Mouse (Mus musculus) heart, embryonic 14.5 days (tissue): ENCODE data around the gene Slc35g3. TPM values are rescaled to one million over a fixed set of nuclear protein-coding genes. Genes with fewer than 3 reads are reported as not detected.

Experiments
- ATAC-seq: fragments of 200-750 bp; cut with Nextera tagmentation; 2 replicates; pipeline ENCODE4 v1.8.0; 2017; ENCODE audit warnings: low read depth, moderate TSS enrichment; ENCODE audit not compliant: insufficient number of reproducible peaks, insufficient read depth, low FRiP score
- H3K27ac ChIP-seq, 2 experiments: fragments of 200-500 bp in 1 of 2; fragments of 300-500 bp in 1 of 2; sonication (generic) in 1 of 2; replicated peaks in 1 of 2; 2 replicates each; pipeline ENCODE4 v1.5.1; 2012 to 2014; ENCODE audit warnings: low read depth in 2 of 2, low read length in 2 of 2, control low read depth in 1 of 2, mild to moderate bottlenecking in 1 of 2, mixed read lengths in 1 of 2; ENCODE audit not compliant: control insufficient read depth in 1 of 2, insufficient read depth in 1 of 2
- H3K27me3 ChIP-seq: fragments of 300-500 bp; sonication (generic); 2 replicates; pipeline ENCODE4 v1.6.1; 2014; ENCODE audit warnings: mild to moderate bottlenecking, low read length, control low read depth; ENCODE audit not compliant: control insufficient read depth, insufficient read depth
- H3K36me3 ChIP-seq: fragments of 300-500 bp; sonication (generic); 2 replicates; pipeline ENCODE4 v1.6.1; 2014; ENCODE audit warnings: mild to moderate bottlenecking, control low read depth, low read length, mixed read lengths; ENCODE audit not compliant: control insufficient read depth, insufficient read depth
- H3K4me1 ChIP-seq, 2 experiments: fragments of 200-500 bp in 1 of 2; fragments of 300-500 bp in 1 of 2; sonication (generic) in 1 of 2; 2 replicates each; pipeline ENCODE4 v1.6.1; 2012 to 2014; ENCODE audit warnings: low read length in 2 of 2, control low read depth in 1 of 2, mixed read lengths in 1 of 2; ENCODE audit not compliant: control insufficient read depth in 2 of 2, insufficient read depth in 2 of 2
- H3K4me2 ChIP-seq: fragments of 300-500 bp; sonication (generic); 2 replicates; pipeline ENCODE4 v1.6.1; 2014; ENCODE audit warnings: mild to moderate bottlenecking, low read length
- H3K4me3 ChIP-seq, 2 experiments: fragments of 200-500 bp in 1 of 2; fragments of 300-500 bp in 1 of 2; sonication (generic) in 1 of 2; 2 replicates each; pipeline ENCODE4 v1.5.1; 2012 to 2014; ENCODE audit warnings: low read length in 2 of 2, mild to moderate bottlenecking in 2 of 2, control low read depth in 1 of 2, low read depth in 1 of 2, moderate library complexity in 1 of 2; ENCODE audit not compliant: control insufficient read depth in 1 of 2, insufficient read depth in 1 of 2
- H3K9ac ChIP-seq: fragments of 300-500 bp; sonication (generic); 2 replicates; pipeline ENCODE4 v1.6.1; 2014; ENCODE audit warnings: mild to moderate bottlenecking, low read length
- H3K9me3 ChIP-seq: fragments of 300-500 bp; sonication (generic); 2 replicates; pipeline ENCODE4 v1.6.1; 2016; ENCODE audit warnings: low read length, control low read depth; ENCODE audit not compliant: control insufficient read depth
- WGBS: fragments of 180-500 bp; shearing (Covaris S2); extraction: QIAGEN DNeasy Blood & Tissue Kit; methylation state at CpG from one replicate; pipeline ENCODE4 v1.1.7; 2014; 5-methylcytosine and 5-hydroxymethylcytosine counted together
- polyA plus RNA-seq: library from polyadenylated mRNA; unstranded; fragments of >200 nt; fragmentation: Nextera tagmentation; extraction: Ambion mirVana; gene quantifications from 2 replicates; pipeline ENCODE4 v1.2.1, GENCODE M21; 2014

The Slc35g3 gene
- polyA plus RNA-seq, 1 experiment from 2014 or later: not detected

DNA sequence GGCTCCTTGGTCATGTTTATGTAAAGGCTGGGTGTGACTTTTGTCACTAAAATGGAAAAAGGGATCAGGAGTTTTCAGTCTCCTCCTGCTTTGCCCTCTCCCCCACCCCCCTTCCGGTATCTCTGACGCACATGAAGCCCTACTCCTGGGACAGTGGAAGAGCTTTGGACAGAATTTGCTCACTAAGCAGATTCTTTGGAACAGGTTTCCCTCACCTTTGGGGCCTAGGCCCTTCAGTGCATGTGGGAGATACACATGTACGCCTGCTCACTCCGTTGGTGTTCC, 5.8 kb upstream of the Slc35g3 start:
- 48% methylated on average over 4 of the region's 4 CpGs for WGBS
- Histone ChIP-seq H3K9ac (peak overlapping the region; percentile 99), H3K4me2 (peak overlapping the region; percentile 80), H3K27ac (peak overlapping the region; percentile 55 to 97; a peak in 2 of 4 replicates), H3K9me3 (no peaks in the 10 kb centered on the region), H3K4me3 (peak overlapping the region; percentile 64 to 96; a peak in 3 of 4 replicates), H3K27me3 (no peaks in the 10 kb centered on the region), H3K36me3 (no peaks in the 10 kb centered on the region), H3K4me1 (peaks cover 17 to 25% of the 10 kb centered on the region in 2 experiments)
- no peak for ATAC-seq

DNA sequence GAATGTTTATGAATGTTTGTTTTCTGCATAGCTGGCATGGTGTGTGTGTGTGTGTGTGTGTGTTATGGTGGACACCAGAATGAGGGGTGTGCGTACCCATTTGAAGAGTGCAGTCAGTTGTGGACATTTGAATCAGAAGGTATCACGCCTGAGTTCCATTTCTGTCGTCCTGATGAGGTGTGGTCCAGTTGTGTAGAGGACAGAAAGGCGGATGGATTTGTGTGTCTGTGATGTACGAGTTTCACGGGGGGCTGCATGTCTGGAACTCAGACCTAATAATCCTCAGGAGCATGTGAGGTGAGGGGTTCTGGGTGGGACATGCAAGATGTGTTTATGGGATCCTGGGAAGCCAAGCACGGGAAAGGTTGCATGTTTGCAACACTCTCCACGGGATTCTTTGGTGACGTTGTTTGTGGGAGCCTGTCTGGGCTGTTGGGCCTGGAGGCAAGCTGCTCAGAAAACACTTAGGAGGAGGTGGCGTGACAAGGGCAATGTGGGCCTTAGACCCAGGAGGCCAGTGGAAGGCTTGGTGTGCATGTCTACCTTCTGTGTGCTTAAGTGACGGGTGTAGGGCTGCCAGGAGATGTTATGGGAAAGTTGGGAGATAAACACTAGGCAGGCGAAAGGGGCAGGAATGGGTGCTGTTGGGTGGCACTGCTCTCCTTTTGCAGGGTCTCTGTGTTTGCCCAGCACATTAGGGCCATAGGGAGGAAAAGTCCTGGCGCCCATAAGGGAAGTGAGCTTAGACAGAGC, 5.3 kb upstream of the Slc35g3 start:
- Histone ChIP-seq H3K27ac (peak overlapping the region; percentile 75 to 97), H3K27me3 (no peaks in the 10 kb centered on the region), H3K36me3 (no peaks in the 10 kb centered on the region), H3K9me3 (no peaks in the 10 kb centered on the region), H3K9ac (peak overlapping the region; percentile 99), H3K4me3 (peak overlapping the region; percentile 64 to 96), H3K4me1 (peaks cover 17 to 25% of the 10 kb centered on the region in 2 experiments), H3K4me2 (peak overlapping the region; percentile 80)
- 45% methylated on average over 13 of the region's 13 CpGs for WGBS
- no peak for ATAC-seq

DNA sequence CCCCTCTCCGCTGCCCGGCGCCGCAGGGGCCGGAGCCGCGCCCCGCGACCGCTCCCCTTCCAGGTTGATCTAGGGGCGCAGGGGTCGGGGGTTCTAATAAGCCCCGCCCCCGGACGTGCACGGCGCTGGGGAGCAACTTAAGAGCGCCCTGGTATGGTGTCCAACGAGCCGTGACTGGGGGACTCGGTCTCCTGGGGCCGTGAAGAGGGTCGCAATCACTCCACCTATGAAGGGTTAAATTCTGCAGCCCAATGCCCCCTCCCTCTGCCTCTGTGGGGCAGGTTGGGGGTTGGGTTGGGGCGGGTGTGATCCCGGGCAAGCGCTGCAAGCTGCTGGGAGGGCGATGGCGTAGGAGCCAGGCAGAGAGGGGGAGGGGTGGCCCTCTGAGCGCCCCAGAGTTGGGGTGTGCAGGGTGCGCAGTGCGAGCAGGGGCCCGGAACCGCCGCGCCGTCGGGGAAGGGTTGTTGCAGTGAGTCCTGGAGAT, 4.4 kb upstream of the Slc35g3 start:
- H3K36me3 ChIP-seq: no peaks in the 10 kb centered on the region
- 0% methylated on average over 27 of the region's 37 CpGs for WGBS

DNA sequence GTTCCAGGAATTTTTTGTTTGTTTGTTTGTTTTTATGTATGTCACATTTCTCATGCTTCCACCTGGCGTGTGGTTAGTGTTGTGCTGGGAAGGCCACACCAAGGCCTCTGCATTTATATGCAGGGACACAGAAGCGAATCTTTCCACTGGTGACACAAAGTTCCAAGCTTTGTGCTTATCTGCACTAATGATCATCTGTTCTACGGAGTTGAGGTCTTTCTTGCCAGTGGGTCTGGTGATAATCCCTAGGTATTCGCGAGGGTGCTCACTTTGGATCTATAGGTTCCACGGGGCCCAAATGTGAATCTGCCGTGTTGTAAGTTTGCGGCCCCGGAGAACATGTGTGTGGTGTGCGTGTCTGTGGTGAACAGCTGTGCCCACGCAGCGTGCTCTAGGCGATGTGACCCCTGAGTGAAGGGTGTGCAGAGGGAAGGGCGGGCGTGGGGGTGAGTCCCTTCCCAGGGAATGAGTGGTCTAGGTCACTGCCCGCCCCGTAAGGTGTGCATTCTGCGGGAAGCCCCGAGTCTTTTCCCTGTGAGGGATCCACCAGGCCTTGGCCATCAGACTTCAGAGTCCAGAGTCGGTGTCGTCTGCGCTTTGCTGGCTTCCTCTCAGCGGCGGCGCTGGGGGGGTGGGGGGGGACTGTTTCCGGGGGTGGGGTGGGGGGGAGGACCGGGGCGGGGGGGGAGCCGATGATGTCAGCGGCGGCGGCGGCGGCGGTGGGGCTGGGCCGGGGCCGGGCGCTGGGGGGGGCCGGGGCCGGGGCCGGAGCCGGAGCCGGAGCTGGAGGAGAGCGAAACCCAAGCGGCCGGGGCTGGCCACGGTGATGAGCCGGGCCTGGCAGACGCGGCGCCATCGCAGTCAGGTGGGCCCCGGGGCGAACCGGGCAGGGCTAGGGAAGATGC, 3.7 kb upstream of the Slc35g3 start, which contains the start of gene Zbtb4:
Gene Zbtb4, plus strand, starts transcription at position 692 of the 905 bp plus-strand sequence.
- Histone ChIP-seq H3K36me3 (no peaks in the 10 kb centered on the region), H3K4me2 (peak within 1 kb of the TSS; percentile 80), H3K4me1 (peaks cover 17 to 26% of the 10 kb centered on the region in 2 experiments), H3K27ac (peak within 1 kb of the TSS; percentile 75 to 97), H3K27me3 (no peaks in the 10 kb centered on the region), H3K4me3 (peak within 1 kb of the TSS; percentile 64 to 96), H3K9me3 (no peaks in the 10 kb centered on the region), H3K9ac (peak within 1 kb of the TSS; percentile 99)
- WGBS: 21% methylated on average over 37 of the region's 55 CpGs
- peak; percentile 41 for ATAC-seq

More for the DNA sequence above, 4.4 kb upstream of the Slc35g3 start:
- Histone ChIP-seq H3K4me2 (peak overlapping the region; percentile 80), H3K4me1 (peaks cover 17 to 25% of the 10 kb centered on the region in 2 experiments), H3K4me3 (peak overlapping the region; percentile 64 to 96), H3K27me3 (no peaks in the 10 kb centered on the region), H3K9ac (peak overlapping the region; percentile 99), H3K9me3 (no peaks in the 10 kb centered on the region), H3K27ac (peak overlapping the region; percentile 65 to 97)
- peak; percentile 60 for ATAC-seq

DNA sequence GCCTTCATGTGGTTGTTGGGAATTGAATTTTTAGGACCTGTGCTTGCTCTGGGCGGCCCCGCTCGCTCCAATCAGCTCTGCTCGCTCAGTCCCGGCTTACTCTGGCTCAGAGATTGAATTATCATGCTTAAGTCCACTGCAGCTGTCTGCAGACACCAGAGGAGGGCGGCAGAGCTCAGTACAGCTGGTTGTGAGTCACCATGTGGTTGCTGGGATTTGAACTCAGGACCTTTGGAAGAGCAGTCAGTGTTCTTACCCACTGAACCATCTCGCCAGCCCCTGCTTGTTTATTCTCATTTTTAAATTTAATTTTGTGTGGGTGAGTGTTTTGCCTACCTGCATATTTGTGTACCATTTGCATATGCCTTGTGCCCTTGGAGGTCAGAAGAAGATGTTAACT, 1.8 kb upstream of the Slc35g3 start:
- H3K9ac ChIP-seq: no peak overlapping the region
- peaks cover 23 to 31% of the 10 kb centered on the region in 2 experiments for H3K4me1 ChIP-seq
- H3K4me2 ChIP-seq: no peak overlapping the region
- H3K9me3 ChIP-seq: no peaks in the 10 kb centered on the region
- no peak overlapping the region for H3K27ac ChIP-seq
- H3K4me3 ChIP-seq: no peak overlapping the region
- H3K36me3 ChIP-seq: no peaks in the 10 kb centered on the region
- no peak for ATAC-seq
- WGBS: 71% methylated on average over 7 of the region's 7 CpGs
- no peaks in the 10 kb centered on the region for H3K27me3 ChIP-seq

DNA sequence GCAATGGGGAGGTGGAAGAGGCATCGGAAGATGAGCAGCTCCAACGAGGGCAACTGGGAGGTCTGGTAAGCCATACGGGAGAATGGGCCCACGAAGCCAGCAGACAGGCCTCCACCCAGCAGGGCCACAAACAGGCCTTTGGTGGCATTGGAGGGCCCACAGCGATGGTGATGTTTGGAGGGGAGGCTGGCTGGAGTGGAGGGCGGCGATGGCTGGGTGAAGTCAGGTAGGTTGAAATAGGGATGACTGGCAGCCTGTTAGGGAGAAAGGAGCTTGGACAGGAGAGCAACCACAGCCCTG, 917 bp downstream of the Slc35g3 start:
- 89% methylated on average over 7 of the region's 7 CpGs for WGBS
- H3K27me3 ChIP-seq: no peaks in the 10 kb centered on the region
- H3K9me3 ChIP-seq: no peaks in the 10 kb centered on the region
- no peaks in the 10 kb centered on the region for H3K36me3 ChIP-seq
- peaks cover 9 to 33% of the 10 kb centered on the region in 2 experiments for H3K4me1 ChIP-seq
- no peak overlapping the region for H3K4me3 ChIP-seq
- 0 out of 2 replicates have a peak overlapping the region, but pooled peaks have one; percentile 84 for H3K9ac ChIP-seq
- no peak for ATAC-seq
- no peak overlapping the region for H3K27ac ChIP-seq
- H3K4me2 ChIP-seq: no peak overlapping the region

DNA sequence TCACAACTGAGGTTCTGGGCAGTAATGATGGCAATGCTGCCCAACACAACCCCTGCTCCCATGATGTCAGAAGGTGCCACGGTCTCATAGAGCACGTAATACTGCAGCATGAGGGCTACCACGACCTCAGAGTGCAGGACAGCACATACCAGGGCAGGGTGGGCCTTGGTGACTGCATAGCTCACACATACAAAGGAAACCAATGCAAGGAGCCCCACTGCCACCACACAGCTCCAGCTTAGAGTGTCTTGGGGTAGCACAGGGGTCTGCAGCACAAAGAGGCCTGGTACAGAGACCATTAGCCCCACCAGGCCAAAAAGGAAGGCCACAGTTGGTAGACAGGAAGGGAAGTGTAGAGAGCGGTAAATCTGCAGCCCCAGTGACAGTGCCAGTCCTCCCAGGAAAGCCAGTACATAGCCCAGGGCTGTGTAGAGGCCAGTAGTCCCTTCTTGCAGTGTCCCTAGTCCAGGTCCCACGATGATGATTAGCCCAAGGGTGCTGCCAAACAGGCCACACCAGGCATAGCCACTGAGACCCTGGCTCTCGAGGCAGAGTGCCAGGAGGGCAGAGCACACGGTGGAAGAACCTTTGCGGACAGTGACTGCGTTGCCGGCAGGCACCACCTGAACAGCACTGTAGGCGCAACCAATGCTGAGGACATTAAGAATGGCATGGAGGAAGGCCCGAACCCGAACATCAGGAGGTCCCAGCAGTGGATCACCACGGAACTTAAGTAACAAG, 1.4 kb downstream of the Slc35g3 start:
- H3K4me1 ChIP-seq: peaks cover 7 to 37% of the 10 kb centered on the region in 2 experiments
- H3K9ac ChIP-seq: peak overlapping the region; percentile 84
- H3K36me3 ChIP-seq: no peaks in the 10 kb centered on the region
- H3K4me3 ChIP-seq: peak overlapping the region in 1 of 2 experiments; percentile 51; a peak in 2 of 4 replicates
- no peak for ATAC-seq
- 81% methylated on average over 14 of the region's 14 CpGs for WGBS
- H3K27ac ChIP-seq: peak overlapping the region; percentile 36 to 95; a peak in 3 of 4 replicates
- H3K27me3 ChIP-seq: no peaks in the 10 kb centered on the region
- H3K4me2 ChIP-seq: peak overlapping the region; percentile 81
- H3K9me3 ChIP-seq: no peaks in the 10 kb centered on the region
